Mouse (Mus musculus): ENCODE data around the gene Irf8.

Gene Irf8

DNA sequence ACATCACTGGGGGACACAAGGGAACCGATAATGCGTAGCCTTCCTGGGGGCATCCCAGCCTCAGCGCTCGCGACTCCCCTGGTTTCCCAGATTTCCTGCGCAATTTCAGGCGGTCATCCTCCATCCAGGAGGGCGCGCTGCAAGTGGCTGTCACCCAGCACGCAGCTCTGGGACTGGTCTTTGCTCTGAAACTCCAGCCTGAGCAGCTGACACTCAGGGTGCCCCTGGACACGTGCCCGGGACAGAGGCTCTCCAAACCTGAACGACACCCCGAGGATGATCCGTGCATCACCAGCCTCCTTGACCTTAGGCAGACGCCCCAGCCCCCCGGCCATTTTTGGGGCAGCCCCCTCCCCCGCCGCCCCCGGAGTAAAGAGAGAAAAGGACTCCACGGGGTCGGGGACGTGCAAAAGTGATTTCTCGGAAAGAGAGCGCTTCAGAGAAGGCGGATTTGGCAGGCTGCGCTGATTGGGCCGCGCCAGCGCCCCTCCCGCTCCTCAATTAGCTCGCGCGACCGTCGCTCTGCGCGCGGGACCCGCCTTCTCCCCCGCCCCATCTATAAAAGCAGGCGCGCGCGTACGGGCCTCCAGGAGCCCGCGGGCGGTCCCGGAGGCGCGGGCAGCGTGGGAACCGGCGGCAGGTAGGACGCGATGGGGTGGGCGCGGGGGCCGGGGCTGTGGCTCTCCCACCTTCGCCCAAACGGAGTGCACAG is at the start of gene Irf8:
Gene Irf8 (plus strand): TSS at position 589 of the 712 bp plus-strand sequence.
- peak; percentile 91 to 92 for DNase-seq (ENCODE audit: low spot score in 2 of 2)

GRCm38 (mm10) chr8:120686576-120686975 is 49.6 kb upstream of the Irf8 start:
- no peak for DNase-seq (ENCODE audit: low spot score in 2 of 2)

GRCm38 (mm10) chr8:120687786-120688185 is 48.4 kb upstream of the Irf8 start:
- no peak for DNase-seq (ENCODE audit: low spot score in 2 of 2)

DNA sequence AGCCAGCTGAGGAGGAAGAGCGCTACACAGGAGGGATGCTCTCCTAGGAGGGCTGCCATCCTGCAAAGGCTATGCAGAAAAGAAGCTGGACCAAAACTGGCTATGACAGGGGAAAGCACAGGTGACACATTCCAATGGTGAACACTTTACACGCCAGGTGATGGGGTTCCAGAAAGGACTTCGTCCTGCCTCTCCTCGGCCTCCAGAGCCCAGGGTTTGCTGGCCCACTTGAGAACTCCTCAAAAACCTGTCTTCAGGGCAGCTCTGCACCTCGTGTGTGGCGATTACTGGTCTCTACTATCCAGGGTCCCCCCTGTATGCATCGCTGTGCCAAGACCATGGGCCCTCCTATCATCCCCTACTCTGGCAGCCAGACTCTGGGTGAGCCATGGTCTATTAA is 47.6 kb upstream of the Irf8 start:
- DNase-seq (ENCODE audit: low spot score in 2 of 2), result no peak

- no peak for DNase-seq (ENCODE audit: low spot score in 2 of 2)
Measured at GRCm38 (mm10) chr8:120692934-120693333, 43.2 kb upstream of the Irf8 start.

DNA sequence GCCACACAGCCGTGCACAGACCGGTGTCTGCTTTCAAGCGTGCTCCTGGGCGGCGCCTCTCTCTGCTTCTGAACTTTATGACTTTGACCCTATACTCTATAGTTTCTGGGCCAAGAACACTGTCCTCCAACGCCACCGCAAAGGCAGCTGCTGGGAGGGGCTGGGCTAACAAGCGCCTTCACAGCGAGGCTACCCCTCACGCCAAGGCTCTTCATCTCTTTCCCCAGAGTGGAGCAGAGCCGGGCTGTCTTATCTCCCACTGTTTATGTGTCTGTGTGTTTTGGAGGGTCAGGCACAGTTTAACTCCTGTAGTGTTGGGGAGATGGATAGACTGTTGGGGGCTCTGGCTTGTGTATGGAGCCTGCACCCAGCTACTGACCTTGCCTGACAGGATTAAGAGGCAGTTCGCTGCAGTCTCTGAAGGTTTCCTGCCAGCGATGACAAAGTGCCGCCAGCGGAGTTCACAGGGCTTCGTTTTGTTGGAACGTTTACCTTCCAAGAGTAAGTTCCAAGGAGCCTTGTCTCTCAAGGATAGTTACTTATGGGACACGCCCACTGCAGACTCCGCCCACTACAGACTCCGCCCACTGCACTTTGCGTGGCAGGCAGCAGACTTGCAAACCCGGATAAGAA is 42.2 kb upstream of the Irf8 start:
- no peak for DNase-seq (ENCODE audit: low spot score in 2 of 2)

DNA sequence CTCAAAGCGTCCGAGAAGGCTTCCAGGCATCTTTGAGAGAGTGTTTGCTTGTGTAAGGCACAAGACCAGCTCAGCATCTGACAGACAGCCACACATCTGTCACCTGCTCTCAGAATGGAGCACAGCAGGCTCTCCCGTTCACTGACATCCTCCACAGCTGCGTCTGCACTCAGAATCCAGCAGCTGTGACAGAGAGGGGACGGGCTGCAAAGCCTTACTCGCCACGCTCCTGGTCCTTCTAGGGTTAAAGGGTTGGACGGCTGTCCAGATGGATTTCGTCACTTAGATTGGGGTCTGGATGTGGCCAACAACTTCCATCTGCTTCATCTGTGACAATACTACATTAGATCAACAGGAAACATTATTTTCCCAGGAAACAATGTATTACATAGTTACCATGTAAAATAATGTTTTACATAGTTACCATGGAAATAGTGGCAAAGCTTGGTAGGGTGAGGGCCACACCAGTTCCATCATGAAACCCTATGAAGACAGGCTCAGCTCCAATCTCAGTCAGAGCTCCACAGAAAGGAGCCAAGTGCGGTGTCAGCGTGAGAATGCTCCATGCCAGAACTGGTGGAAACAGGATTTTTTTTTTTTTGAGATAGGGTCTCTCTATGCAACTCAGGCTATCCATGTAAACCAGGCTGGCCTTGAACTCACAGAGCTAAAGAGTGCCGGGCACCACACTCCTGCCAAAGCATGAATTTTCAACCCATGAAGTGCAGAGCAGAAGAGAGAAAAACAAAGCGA is 39.6 kb upstream of the Irf8 start:
- no peak for DNase-seq (ENCODE audit: low spot score in 2 of 2)

GRCm38 (mm10) chr8:120697154-120697978 is 38.8 kb upstream of the Irf8 start:
- peak; percentile 52 to 54 for DNase-seq (ENCODE audit: low spot score in 2 of 2)

DNA sequence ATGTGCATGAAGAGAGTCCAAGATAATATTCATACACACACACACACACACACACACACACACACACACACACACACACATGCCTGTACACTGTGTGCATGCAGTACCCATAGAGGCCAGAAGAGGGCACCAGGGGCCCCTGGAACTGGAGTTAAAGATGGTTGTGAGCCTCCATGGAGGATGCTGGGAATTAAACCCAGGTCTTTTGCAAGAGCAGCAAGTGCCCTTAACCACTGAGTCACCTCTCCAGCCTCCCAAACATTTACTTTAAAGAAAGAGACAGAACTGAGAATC is 38.2 kb upstream of the Irf8 start:
- DNase-seq (ENCODE audit: low spot score in 2 of 2), result no peak

- no peak for DNase-seq (ENCODE audit: low spot score in 2 of 2)
Measured at GRCm38 (mm10) chr8:120698426-120698825, 37.7 kb upstream of the Irf8 start.

GRCm38 (mm10) chr8:120699079-120699478 is 37.1 kb upstream of the Irf8 start:
- DNase-seq (ENCODE audit: low spot score in 2 of 2), result no peak

DNA sequence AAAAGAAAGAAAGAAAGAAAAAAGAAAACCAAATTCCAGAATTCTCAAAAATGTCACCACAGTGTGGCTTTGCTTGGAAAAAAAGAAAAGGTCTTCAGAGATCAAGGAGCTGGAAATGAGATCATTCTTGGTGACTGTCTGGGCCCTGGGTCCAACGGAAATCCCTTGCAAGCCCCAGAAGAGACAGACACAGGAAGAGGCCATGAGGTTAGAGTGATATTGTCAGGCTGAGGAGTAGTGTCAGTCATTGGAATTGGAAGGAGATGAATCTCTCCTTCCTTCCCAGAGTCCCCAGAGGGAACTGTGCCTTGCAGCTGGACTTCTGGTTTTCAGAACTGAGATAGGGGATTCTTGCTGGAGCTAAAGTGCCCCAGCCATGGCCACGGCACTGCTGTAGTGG is 36.6 kb upstream of the Irf8 start:
- DNase-seq (ENCODE audit: low spot score in 2 of 2), result no peak

DNA sequence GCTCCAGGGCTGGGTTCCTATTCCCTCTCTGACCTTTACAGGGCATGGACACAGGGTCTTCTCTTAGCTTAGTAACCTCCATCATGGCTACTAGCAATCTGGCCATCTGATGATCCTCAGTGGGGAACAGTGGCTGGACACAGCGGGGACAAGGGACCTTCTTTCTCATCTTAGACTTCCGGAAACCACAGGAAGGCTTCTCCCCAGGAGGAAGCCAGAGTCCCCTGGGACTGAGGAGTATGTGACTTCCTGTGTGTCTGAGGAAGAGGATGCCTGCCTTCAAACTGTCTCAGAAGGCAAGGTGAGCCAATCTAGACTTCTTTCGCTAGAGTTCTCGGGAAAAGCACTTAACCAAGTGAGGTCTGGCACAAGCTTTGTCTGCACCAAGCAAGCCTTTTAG is 36.1 kb upstream of the Irf8 start:
- DNase-seq (ENCODE audit: low spot score in 2 of 2), result no peak

DNA sequence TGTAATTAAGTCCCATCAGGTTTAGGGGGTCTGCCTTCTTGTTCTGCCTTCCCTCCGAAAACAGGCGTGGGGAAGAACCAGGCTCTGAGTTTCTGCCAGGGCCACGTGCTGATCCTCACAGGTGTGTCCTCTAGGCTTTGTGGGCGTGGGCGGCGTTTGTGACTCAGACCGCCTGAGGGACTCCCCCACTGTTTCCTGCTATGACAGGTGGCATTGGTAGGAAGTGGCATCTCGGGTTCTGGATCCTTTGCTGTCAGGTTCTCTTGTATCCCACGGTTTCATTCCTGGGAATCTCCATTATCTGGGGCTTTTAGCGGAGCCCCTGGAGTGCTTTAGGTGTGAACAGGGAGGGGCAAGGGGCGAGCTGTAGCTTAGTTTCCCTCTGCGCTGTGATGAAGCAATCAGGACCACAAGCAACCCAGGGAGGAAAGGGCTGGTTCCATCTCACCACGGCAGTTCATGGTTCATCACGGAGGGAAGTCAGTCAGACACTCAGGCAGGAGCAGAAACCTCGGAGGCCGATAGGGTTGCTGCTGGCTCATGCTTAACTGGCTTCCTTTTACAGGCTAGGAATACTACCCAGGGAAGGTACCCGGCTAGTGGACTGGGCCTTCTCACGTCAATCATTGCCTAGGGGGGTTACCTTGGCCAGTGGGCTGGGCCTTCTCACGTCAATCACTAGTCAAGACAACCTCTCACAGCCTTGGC is 34.2 kb upstream of the Irf8 start:
- DNase-seq (ENCODE audit: low spot score in 2 of 2), result peak; percentile 90

- DNase-seq (ENCODE audit: low spot score in 2 of 2), result no peak
Measured at GRCm38 (mm10) chr8:120704203-120704602, 32.0 kb upstream of the Irf8 start.

- no peak for DNase-seq (ENCODE audit: low spot score in 2 of 2)
Measured at GRCm38 (mm10) chr8:120705163-120705562, 31.0 kb upstream of the Irf8 start.

DNA sequence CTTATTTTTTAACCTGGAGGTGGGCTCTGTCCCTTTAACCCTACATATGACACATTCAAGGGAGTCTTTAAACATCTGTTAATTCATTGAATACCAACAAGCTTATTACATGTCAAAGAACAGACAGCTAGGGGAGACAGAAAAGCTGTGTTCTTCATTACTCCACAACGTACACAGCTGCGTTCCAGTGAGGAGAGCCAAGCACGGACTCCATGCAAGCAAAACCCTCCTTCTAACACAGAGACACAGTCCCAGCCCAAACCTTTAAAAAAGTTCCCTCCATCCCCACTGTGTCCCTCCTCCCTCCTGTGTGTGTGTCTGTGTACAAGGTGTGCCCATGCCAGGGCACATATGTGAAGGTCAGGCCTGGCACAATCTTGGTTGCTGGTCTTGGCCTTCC is 30.0 kb upstream of the Irf8 start:
- DNase-seq (ENCODE audit: low spot score in 2 of 2), result no peak

- no peak for DNase-seq (ENCODE audit: low spot score in 2 of 2)
Measured at GRCm38 (mm10) chr8:120709176-120709575, 27.0 kb upstream of the Irf8 start.

DNA sequence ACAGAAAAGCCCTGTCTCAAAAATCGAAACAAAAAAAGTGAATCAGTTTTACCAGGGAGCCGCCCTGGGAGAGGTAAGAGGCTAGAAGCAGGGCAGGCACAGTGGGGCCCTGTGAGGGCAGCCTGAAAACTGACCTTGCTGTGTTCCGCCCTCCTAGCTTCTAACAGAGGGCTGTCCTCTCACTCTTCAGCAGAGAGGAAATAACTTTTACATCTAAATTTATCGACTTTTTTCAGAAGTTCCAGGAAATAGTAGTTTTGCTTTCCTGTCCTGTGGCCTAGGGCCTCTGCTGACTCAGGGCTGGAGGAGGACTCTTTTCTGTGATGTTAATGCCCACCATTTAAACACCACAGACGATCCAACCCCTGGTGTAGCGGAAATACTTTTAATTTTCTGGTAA is 21.0 kb upstream of the Irf8 start:
- DNase-seq (ENCODE audit: low spot score in 2 of 2), result peak in 1 of 2 experiments; percentile 52

DNA sequence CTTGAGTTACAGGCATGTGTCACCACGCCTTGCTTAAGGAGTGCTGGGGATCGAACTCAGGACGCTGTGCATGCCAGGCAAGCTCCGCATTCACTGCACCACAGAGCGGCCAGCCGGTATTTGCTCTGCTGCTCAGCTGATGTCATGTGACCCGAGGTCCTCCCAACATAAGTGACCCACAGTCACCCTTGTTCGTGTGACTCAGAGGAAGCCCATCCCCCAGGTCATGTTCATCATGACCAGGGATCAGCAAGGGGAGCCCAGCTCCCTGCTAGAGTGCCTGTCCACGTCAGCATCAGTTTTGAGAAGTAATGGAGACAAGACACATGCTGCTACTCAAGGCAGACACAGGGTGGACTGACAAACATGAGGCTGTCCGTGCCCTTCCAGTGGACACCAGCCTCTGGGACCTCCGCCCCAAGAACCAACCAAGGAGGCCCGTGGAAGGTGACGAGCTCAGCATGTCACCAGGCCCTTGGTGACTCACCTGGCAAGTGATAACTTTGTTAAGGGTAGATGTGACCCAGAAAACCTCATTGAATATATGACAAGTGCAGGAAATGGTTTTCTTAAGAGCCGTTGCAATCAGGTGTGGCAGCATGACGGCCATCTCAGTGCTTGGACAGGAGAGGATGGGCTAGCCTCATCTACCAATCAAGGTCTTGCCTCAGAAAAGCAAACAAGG is 20.0 kb upstream of the Irf8 start:
- no peak for DNase-seq (ENCODE audit: low spot score in 2 of 2)
